Mouse (Mus musculus) liver, embryonic 12.5 days (tissue): ENCODE results near the gene Serpinf2. TPM values are rescaled to one million over a fixed set of nuclear protein-coding genes. Genes with fewer than 3 reads are reported as not detected.

Experiments
- ATAC-seq: fragments of 200-750 bp; cut with Nextera tagmentation; 2 replicates; pipeline ENCODE4 v1.8.0; 2017; ENCODE audit warnings: moderate number of reproducible peaks, mild to moderate bottlenecking, moderate library complexity
- H3K27ac ChIP-seq: fragments of 300-500 bp; sonication (generic); 2 replicates; pipeline ENCODE4 v1.5.1; 2016; ENCODE audit warnings: mild to moderate bottlenecking
- H3K27me3 ChIP-seq: fragments of 300-500 bp; sonication (generic); replicated peaks from 2 replicates; pipeline ENCODE4 v1.6.1; 2016; ENCODE audit warnings: mild to moderate bottlenecking, moderate library complexity
- H3K36me3 ChIP-seq: fragments of 300-500 bp; sonication (generic); 2 replicates; pipeline ENCODE4 v1.6.1; 2016; ENCODE audit warnings: mild to moderate bottlenecking, moderate library complexity
- H3K4me1 ChIP-seq: fragments of 300-500 bp; sonication (generic); 2 replicates; pipeline ENCODE4 v1.6.1; 2016
- H3K4me2 ChIP-seq: fragments of 300-500 bp; sonication (generic); 2 replicates; pipeline ENCODE4 v1.6.1; 2016; ENCODE audit warnings: mild to moderate bottlenecking, moderate library complexity
- H3K4me3 ChIP-seq: fragments of 300-500 bp; sonication (generic); 2 replicates; pipeline ENCODE4 v1.5.1; 2016; ENCODE audit warnings: mild to moderate bottlenecking, moderate library complexity
- H3K9ac ChIP-seq: fragments of 300-500 bp; sonication (generic); 2 replicates; pipeline ENCODE4 v1.6.1; 2016; ENCODE audit warnings: mild to moderate bottlenecking, moderate library complexity
- H3K9me3 ChIP-seq: fragments of 300-500 bp; sonication (generic); replicated peaks from 2 replicates; pipeline ENCODE4 v1.6.1; 2016; ENCODE audit warnings: mild to moderate bottlenecking, moderate library complexity
- WGBS: fragments of 180-500 bp; shearing (Covaris S2); methylation state at CpG from one replicate; pipeline ENCODE4 v1.1.7; 2016; ENCODE audit not compliant: insufficient replicate concordance; 5-methylcytosine and 5-hydroxymethylcytosine counted together
- polyA plus RNA-seq: library from polyadenylated mRNA; unstranded; fragments of >200 nt; fragmentation: Nextera tagmentation; extraction: Ambion mirVana; gene quantifications from 2 replicates; pipeline ENCODE4 v1.2.1, GENCODE M21; 2016

Gene Serpinf2
- 351 and 375 TPM in 2 replicates for polyA plus RNA-seq

- Histone ChIP-seq H3K27me3 (no peaks in the 10 kb centered on the region), H3K9ac (peak within 1 kb of the TSS; percentile 8; the same call in 1 of the 2 replicates), H3K9me3 (peaks cover 1% of the 10 kb centered on the region), H3K4me2 (peak within 1 kb of the TSS; percentile 30), H3K4me1 (peaks cover 11% of the 10 kb centered on the region; the same call in 1 of the 2 replicates), H3K4me3 (peak within 1 kb of the TSS; percentile 41), H3K36me3 (peaks cover 69% of the 10 kb centered on the region), H3K27ac (peak within 1 kb of the TSS; percentile 65)
- WGBS: 71% methylated on average over 6 of the region's 6 CpGs
- peak; percentile 55 for ATAC-seq
Observed at GRCm38 (mm10) chr11:75439363-75439762, at the start of gene Serpinf2. Gene Serpinf2 (minus strand): TSS chr11:75439591.

- peak overlapping the region; percentile 95 for H3K9ac ChIP-seq
- no peaks in the 10 kb centered on the region for H3K9me3 ChIP-seq
- WGBS: 18% methylated on average over 6 of the region's 6 CpGs
- no peak for ATAC-seq
- peaks cover 22% of the 10 kb centered on the region for H3K4me1 ChIP-seq
- H3K27ac ChIP-seq: no peak overlapping the region
- peak overlapping the region; percentile 81 for H3K4me2 ChIP-seq
- H3K36me3 ChIP-seq: peaks cover 45% of the 10 kb centered on the region
- peak overlapping the region; percentile 96 for H3K4me3 ChIP-seq
- 0 out of 2 replicates have a peak, but pooled peaks cover 3% of the 10 kb centered on the region for H3K27me3 ChIP-seq
Observed at GRCm38 (mm10) chr11:75487496-75487895, 48.1 kb upstream of the Serpinf2 start.

GRCm38 (mm10) chr11:75486601-75487285 lies 47.4 kb upstream of the Serpinf2 start, which contains the start of gene Prpf8:
Gene Prpf8 (plus strand): TSS chr11:75486816.
- Histone ChIP-seq H3K27me3 (0 out of 2 replicates have a peak, but pooled peaks cover 3% of the 10 kb centered on the region), H3K9ac (peak within 1 kb of the TSS; percentile 95), H3K4me3 (peak within 1 kb of the TSS; percentile 96), H3K27ac (peak within 1 kb of the TSS; percentile 82), H3K4me2 (peak within 1 kb of the TSS; percentile 81), H3K36me3 (peaks cover 37% of the 10 kb centered on the region), H3K9me3 (no peaks in the 10 kb centered on the region), H3K4me1 (peaks cover 22% of the 10 kb centered on the region)
- 0% methylated on average over 52 of the region's 52 CpGs for WGBS
- ATAC-seq: peak; percentile 99

GRCm38 (mm10) chr11:75486192-75486591 lies 46.8 kb upstream of the Serpinf2 start:
- Histone ChIP-seq H3K27me3 (0 out of 2 replicates have a peak, but pooled peaks cover 3% of the 10 kb centered on the region), H3K4me2 (peak overlapping the region; percentile 52), H3K9ac (0 out of 2 replicates have a peak overlapping the region, but pooled peaks have one; percentile 9), H3K4me1 (peaks cover 22% of the 10 kb centered on the region), H3K36me3 (peaks cover 32% of the 10 kb centered on the region), H3K4me3 (peak overlapping the region; percentile 96; the same call in 1 of the 2 replicates), H3K9me3 (no peaks in the 10 kb centered on the region), H3K27ac (no peak overlapping the region)
- peak; percentile 6; the same call in 1 of the 2 replicates for ATAC-seq
- WGBS: 23% methylated on average over 3 of the region's 3 CpGs

- H3K4me3 ChIP-seq: no peak overlapping the region
- 0 out of 2 replicates have a peak overlapping the region, but pooled peaks have one; percentile 34 for H3K27ac ChIP-seq
- peaks cover 4% of the 10 kb centered on the region; the same call in 1 of the 2 replicates for H3K27me3 ChIP-seq
- no peak overlapping the region for H3K4me2 ChIP-seq
- peaks cover 33% of the 10 kb centered on the region for H3K4me1 ChIP-seq
- H3K9me3 ChIP-seq: no peaks in the 10 kb centered on the region
- no peak for ATAC-seq
- 63% methylated on average over 7 of the region's 7 CpGs for WGBS
- H3K9ac ChIP-seq: no peak overlapping the region
- H3K36me3 ChIP-seq: no peaks in the 10 kb centered on the region
Observed at GRCm38 (mm10) chr11:75473376-75473775, 34.0 kb upstream of the Serpinf2 start.

- 45% methylated on average over 11 of the region's 11 CpGs for WGBS
- Histone ChIP-seq H3K4me3 (no peak overlapping the region), H3K36me3 (no peaks in the 10 kb centered on the region), H3K9me3 (no peaks in the 10 kb centered on the region), H3K4me1 (peaks cover 41% of the 10 kb centered on the region), H3K9ac (no peak overlapping the region), H3K4me2 (peak overlapping the region; percentile 39), H3K27me3 (no peaks in the 10 kb centered on the region; the same call in 1 of the 2 replicates), H3K27ac (peak overlapping the region; percentile 34; the same call in 1 of the 2 replicates)
- peak; percentile 69 for ATAC-seq
Observed at GRCm38 (mm10) chr11:75472469-75473081, 33.2 kb upstream of the Serpinf2 start.

- Histone ChIP-seq H3K9me3 (no peaks in the 10 kb centered on the region), H3K9ac (no peak overlapping the region), H3K4me3 (no peak overlapping the region), H3K4me1 (peaks cover 49% of the 10 kb centered on the region), H3K27me3 (no peaks in the 10 kb centered on the region), H3K27ac (no peak overlapping the region), H3K36me3 (peaks cover 11% of the 10 kb centered on the region), H3K4me2 (no peak overlapping the region)
- ATAC-seq: no peak
- 78% methylated on average over 3 of the region's 3 CpGs for WGBS
Observed at GRCm38 (mm10) chr11:75470675-75471074, 31.3 kb upstream of the Serpinf2 start.

- 87% methylated on average over 4 of the region's 4 CpGs for WGBS
- Histone ChIP-seq H3K4me3 (no peak overlapping the region), H3K9me3 (no peaks in the 10 kb centered on the region), H3K36me3 (peaks cover 25% of the 10 kb centered on the region), H3K4me1 (peaks cover 60% of the 10 kb centered on the region), H3K27ac (peak overlapping the region; percentile 24; the same call in 1 of the 2 replicates), H3K4me2 (no peak overlapping the region), H3K9ac (no peak overlapping the region), H3K27me3 (no peaks in the 10 kb centered on the region)
- no peak for ATAC-seq
Observed at GRCm38 (mm10) chr11:75469261-75469660, 29.9 kb upstream of the Serpinf2 start.

- no peak for ATAC-seq
- WGBS: 50% methylated on average over 7 of the region's 7 CpGs
- Histone ChIP-seq H3K27ac (peak overlapping the region; percentile 70; the same call in 1 of the 2 replicates), H3K36me3 (peaks cover 34% of the 10 kb centered on the region), H3K9me3 (no peaks in the 10 kb centered on the region), H3K4me2 (peak overlapping the region; percentile 84), H3K4me1 (peaks cover 66% of the 10 kb centered on the region), H3K4me3 (peak overlapping the region; percentile 60), H3K9ac (peak overlapping the region; percentile 71), H3K27me3 (no peaks in the 10 kb centered on the region)
Observed at GRCm38 (mm10) chr11:75468410-75468809, 29.0 kb upstream of the Serpinf2 start.

GRCm38 (mm10) chr11:75467512-75468215 lies 28.3 kb upstream of the Serpinf2 start:
- WGBS: 15% methylated on average over 19 of the region's 19 CpGs
- Histone ChIP-seq H3K4me1 (peaks cover 66% of the 10 kb centered on the region), H3K27ac (peak overlapping the region; percentile 70), H3K27me3 (no peaks in the 10 kb centered on the region), H3K9ac (peak overlapping the region; percentile 71), H3K4me2 (peak overlapping the region; percentile 84), H3K9me3 (no peaks in the 10 kb centered on the region), H3K4me3 (peak overlapping the region; percentile 60), H3K36me3 (peaks cover 36% of the 10 kb centered on the region)
- peak; percentile 83 for ATAC-seq

- WGBS: 98% methylated on average over 4 of the region's 4 CpGs
- Histone ChIP-seq H3K27me3 (no peaks in the 10 kb centered on the region), H3K9ac (peak overlapping the region; percentile 71), H3K36me3 (peaks cover 36% of the 10 kb centered on the region), H3K27ac (peak overlapping the region; percentile 70), H3K4me1 (peaks cover 69% of the 10 kb centered on the region), H3K4me3 (peak overlapping the region; percentile 60), H3K9me3 (no peaks in the 10 kb centered on the region), H3K4me2 (peak overlapping the region; percentile 84)
- no peak for ATAC-seq
Observed at GRCm38 (mm10) chr11:75466731-75467505, 27.5 kb upstream of the Serpinf2 start.
